Mouse (Mus musculus): Measurements from ENCODE around the gene Acbd3.

Acbd3 gene

GRCm38 (mm10) chr1:180725704-180726179 lies at the start of gene Acbd3:
Acbd3 (plus strand) TSS chr1:180726043.
- DNase-seq (ENCODE audit: low read depth): peak; percentile 87

GRCm38 (mm10) chr1:180691284-180691683 lies 34.6 kb upstream of the Acbd3 start:
- no peak for DNase-seq (ENCODE audit: low read depth)

DNA sequence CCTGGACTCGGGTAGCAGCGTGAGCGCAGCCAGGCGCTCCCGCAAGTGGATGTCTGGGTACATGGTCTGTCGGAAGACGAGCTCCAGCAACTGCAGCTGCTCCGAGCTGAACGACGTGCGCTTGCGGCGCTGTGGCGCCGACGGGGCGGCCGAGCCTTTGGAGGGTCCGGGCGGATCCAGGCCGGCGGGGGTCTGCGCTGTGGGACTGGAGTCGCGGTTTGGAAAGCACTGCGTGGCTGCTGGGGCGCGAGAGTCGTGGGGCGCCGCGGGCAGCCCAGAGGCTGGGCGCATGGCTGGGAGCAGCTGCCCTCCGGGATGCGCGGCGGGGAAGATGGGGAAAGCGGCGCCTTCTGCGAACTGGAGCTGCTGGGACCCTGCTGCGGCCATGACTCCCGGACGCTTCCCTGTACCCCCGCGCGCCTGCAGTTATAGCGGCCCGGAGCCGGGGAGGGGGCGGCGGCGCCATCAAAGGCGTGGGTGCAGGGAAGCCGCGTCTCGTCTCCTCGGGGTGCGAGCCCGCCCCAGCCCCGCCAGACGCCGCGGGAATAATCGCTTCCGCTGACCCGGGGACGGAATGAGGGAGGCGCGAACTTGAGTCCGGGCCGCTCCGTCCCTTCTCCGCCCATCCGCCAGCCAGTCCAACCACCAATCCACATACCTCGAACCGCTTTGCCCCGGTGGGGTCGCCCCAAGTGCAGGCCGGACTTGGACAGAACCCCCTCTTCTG lies 29.1 kb upstream of the Acbd3 start, which contains the start of gene Mixl1:
Gene Mixl1, minus strand, starts transcription at position 409 of the 727 bp plus-strand sequence.
- no peak for DNase-seq (ENCODE audit: low read depth)

DNA sequence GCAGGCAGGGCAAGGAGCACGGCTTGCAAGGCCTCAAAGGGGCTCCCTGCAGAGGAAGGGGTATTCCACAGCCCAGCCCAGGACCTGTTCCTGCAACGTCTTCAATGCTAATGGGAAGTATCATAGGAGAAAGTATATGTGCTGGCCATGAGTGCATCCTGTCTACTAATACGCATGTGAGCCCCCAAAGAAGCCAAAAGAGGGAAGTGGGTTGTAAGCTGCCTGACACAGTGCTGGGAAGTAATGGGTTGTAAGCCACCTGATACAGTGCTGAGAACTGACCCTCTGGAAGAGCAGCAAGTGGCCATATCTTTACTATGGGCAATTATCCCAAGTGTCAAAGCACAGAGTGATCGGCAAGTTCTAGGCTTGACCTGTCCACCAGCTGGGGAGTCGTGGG lies 27.8 kb upstream of the Acbd3 start:
- DNase-seq (ENCODE audit: low read depth): no peak

DNA sequence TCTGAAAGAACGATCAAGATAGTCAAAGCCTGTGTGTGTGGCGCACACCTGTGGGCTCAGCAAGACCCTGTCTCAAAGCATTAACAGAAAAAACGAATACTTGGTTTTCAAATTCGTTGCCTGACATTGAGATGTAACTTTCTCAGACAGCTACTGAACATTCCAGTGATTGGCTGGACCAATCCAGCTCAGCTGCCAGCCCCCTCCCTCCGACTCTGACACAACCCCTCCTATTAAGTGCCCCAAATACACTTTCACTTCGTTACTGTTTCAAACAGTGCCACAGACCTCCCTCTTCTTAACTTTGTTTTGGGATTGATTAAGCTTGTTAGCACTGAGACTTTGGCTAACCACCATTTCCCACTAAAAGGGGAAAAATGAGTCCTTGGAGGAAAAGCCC lies 22.4 kb upstream of the Acbd3 start:
- DNase-seq (ENCODE audit: low read depth): no peak

DNA sequence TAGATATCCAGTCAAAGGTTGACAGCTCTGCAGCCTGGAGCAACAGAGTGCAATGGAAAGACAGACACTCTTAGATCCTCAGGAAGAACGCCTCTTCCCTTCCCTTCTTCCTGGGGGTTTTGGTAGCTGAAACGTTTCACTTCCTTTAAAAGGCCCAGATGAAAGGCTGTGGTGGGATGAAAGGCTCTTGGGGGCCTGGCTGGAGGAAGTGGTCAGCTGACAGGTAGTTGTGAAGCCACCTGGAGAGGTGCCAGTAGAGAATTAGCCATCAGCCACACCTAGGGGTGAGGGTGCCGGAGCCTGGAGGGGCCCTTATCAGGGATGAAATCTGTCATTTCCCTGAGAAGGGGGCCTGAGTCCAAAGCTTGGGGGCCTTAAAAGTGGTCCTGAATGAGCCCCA lies 18.5 kb upstream of the Acbd3 start:
- DNase-seq (ENCODE audit: low read depth): no peak

- DNase-seq (ENCODE audit: low read depth): no peak
Observed at GRCm38 (mm10) chr1:180707813-180708212, 18.0 kb upstream of the Acbd3 start.

DNA sequence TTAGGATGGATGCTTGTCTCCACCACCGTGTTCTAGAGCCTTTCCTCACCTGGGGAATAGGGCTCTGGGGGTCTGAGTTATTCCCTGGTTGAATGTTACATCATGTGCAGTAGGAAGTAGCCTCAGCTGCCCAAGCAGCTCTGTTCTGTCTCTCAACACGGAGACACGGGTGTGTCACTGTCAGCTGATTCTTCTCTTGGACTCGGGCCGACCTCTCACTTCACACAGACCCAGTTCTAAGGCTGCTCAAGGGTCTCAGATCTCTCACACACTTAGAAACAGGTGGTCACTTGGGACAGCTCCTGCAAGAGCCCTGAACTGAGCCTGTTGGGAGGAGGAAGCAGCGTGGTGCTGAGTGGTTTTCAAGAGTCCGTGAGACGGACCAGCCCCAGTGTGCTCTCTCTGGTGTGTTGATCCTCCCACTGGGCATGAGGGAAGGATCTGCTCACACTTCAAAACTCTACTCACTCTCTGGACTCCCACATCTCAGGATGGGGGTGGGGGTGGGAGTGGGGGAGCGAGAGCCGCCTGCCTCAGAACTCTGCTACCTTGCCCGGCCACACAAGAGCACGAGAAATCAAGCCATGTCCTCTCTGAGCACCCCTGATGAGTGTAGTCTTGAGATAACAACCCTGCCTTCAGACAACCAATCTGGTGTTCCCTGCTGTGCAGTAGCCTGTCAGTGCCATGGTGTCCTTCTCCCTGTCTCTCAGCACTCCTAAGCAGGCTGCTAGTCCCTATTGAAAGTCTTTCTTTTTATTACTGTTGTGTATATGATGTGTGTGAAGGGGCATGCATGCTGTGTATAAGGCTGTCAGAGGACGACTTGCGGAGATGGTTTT lies 16.7 kb upstream of the Acbd3 start:
- DNase-seq (ENCODE audit: low read depth): no peak

DNA sequence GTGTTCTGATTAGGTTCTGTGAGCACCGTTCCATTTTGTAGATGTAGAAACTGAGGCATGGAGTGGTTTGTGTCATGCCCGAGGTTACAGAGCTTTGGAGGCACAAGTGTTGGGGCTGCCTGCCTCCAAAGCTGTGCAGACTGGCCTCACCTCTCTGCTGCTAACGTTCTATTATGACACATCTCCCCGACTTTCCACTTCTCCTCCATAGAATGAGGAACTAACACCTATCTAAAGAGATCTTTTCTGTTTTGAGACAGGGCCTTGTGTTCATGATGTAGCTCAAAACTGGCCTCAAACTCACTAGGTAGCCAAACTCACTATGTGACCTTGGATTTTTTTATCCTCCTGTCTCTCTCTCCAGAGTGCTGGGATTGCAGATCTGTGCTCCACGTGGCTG lies 7.1 kb upstream of the Acbd3 start:
- DNase-seq (ENCODE audit: low read depth): no peak

DNA sequence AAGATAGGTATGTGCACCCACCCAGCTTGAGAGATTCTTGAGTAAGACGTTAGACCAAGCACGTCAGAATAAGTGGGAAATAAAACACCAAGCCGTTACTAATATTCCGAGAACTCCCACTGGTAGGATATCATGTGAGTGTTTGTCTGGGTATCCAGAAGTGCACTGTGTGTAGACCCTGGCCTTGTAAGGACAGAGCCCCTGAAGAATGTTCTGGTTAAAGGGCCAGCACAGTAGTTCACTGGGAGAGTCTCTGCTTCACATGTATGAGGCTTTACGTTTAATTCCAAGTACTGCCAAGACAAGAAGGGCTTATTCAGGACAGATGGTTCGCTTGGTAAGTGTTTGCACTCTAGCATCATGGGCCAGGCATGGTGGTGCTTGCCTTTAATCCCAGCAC lies 6.4 kb upstream of the Acbd3 start:
- DNase-seq (ENCODE audit: low read depth): no peak

GRCm38 (mm10) chr1:180719951-180720689 lies 5.7 kb upstream of the Acbd3 start:
- peak; percentile 62 for DNase-seq (ENCODE audit: low read depth)

DNA sequence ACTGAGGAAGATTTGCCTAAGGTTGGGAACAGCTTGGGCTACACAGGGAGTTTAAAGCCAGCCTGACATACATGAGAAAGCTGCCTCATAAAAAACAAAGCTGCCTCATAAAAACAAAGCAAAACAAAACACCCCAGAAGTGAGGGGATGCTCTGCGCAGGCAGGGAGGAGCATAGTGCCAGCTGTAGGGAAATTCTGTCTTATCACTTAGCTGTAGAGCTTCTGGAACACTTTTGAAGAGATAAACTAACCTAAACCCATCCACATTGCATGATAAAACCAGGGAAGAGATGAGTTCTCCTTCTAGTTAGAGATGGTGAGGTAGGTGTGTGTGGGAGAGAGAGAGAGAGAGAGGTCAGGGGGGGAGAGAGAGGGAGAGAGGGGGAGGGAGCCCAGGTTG lies 3.2 kb upstream of the Acbd3 start:
- no peak for DNase-seq (ENCODE audit: low read depth)

GRCm38 (mm10) chr1:180723701-180724238 lies 2.1 kb upstream of the Acbd3 start:
- DNase-seq (ENCODE audit: low read depth): no peak

DNA sequence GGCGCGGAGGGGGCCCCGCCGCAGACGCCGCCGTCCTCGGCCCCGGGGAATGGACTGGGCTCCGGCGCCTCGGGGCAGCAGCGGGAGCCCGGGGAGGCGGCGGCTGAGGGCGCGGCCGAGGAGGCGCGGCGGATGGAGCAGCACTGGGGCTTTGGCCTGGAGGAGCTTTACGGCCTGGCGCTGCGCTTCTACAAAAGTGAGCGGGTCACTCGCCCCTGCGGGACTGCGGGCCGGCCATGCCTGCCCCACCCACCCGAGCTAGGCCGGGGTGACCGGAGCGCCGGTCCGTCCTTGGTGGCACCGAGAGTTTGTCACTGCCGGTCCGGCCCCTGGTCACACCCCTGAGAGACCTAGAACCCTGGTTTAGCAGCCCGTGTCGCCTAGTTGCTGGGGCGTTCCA lies 340 bp downstream of the Acbd3 start:
- no peak for DNase-seq (ENCODE audit: low read depth)

DNA sequence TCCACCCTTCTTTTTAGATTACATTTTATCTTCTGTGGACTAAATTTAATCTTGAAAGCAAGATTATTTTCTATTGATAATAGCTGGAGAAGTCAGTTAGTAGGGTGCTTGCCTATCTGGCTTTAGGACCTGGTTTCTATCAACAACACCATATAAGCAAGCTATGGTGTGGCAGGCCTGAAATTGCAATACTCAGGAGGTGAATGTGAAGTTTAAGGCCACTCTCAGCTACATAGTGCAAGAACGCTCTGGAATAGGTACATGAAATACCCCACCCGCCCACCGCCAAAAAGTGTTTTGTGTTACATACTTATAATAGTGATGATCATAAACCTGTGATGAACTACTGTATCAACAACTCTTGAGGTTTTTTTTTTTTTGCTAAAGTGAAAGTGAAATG lies 3.4 kb downstream of the Acbd3 start:
- no peak for DNase-seq (ENCODE audit: low read depth)

- DNase-seq (ENCODE audit: low read depth): no peak
Observed at GRCm38 (mm10) chr1:180747827-180748226, 22.0 kb downstream of the Acbd3 start.

GRCm38 (mm10) chr1:180752115-180752514 lies 26.3 kb downstream of the Acbd3 start:
- no peak for DNase-seq (ENCODE audit: low read depth)

DNA sequence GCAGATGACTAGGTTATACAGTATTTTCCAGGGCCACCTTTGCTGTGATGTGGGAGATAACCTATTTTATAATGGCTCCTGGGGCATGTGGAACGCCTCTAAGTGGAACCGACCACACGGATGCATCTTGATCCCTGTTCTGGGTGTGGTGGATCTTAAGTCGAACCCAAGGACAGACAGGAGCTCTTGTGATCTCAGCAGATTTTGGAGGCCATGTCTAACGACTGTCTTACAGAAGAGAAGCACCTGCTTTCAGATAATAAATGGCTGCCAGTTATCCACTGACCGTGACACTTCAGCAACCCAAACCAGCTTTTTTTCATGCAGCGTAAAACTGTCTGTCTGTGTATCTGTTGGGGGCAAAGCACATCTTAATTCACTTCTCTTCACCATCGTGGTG lies 28.5 kb downstream of the Acbd3 start:
- DNase-seq (ENCODE audit: low read depth): no peak

DNA sequence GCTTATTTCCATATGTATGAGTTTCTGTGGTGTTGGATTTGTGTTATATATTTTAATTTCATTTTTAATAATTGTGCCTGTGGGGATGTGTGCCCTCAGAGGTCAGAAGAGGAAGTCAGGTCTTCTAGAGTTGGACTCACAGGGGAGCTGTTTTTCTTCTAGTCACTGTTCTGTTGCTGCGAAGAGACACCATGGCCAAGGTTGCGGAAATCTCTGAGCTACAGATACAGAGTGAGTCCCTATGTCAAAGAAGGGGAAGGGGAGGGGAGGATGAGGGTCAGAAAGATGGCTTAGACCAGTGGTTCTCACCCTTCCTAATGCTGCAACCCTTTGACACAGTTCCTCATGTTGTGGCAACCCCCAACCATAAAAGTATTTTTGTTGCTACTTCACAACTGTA lies 30.9 kb downstream of the Acbd3 start:
- no peak for DNase-seq (ENCODE audit: low read depth)

DNA sequence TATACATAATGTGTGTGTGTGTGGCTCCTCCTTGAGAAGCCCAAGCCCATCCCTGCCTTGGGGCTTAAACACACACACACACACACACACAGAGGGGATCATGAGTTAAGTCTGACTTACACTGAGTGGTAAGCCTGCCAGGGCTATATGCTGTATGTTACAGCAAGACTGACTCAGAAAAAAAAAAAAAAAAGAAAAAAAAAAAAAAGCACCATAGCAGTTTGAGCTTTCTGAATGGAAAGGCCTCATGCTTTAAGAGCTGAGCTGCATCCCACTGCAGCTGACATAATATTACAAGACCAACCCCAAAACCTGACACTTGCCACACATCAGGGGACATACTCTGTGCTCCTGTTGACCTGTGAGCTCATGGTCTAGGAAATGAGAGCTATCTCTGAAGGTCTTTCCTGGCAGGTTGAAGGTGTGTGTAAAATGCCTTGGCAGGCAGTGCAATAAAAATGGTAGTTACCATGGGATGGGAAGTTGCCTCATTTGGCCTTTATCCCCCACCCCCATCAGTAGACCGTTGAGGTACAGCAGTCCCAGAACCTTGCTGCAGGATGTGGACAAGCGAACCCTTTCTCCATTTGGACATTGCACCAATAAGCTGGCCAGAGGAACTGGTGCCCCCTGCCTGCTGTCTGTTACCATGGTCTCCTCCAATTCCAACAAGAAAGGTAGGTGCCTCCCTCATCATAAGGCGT lies 31.6 kb downstream of the Acbd3 start:
- DNase-seq (ENCODE audit: low read depth): no peak

DNA sequence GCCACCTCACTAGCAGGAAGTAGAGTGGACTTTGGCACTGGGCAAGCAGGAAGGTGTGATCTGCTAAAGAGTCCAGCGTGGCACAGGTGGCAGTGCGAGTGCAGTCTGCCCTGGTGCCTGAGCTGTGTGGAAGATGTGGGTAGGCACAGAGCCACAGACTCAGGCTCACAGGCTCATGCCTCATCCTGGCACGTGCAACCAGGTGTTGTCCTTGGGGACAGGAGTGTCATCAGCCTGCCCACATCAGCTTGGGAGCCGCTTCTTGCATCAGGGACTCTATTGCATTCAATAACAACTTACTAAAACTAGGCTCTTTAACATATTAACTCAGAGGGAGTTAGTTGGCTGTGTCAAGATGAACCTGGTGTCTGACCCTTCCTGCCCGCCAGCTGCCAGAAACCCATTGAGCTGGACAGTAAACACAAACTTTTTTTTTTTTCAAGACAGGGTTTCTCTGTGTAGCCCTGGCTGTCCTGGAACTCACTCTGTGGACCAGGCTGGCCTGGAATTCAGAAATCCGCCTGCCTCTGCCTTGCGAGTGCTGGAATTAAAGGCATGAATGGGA lies 32.2 kb downstream of the Acbd3 start:
- no peak for DNase-seq (ENCODE audit: low read depth)

All from c-Kit-positive CD71-positive TER-119-negative erythroid progenitor cells, embryonic 14.5 days (primary cell).